10 mouse cellular contexts compared by ENCODE assay signal in the genomic region with DNA sequence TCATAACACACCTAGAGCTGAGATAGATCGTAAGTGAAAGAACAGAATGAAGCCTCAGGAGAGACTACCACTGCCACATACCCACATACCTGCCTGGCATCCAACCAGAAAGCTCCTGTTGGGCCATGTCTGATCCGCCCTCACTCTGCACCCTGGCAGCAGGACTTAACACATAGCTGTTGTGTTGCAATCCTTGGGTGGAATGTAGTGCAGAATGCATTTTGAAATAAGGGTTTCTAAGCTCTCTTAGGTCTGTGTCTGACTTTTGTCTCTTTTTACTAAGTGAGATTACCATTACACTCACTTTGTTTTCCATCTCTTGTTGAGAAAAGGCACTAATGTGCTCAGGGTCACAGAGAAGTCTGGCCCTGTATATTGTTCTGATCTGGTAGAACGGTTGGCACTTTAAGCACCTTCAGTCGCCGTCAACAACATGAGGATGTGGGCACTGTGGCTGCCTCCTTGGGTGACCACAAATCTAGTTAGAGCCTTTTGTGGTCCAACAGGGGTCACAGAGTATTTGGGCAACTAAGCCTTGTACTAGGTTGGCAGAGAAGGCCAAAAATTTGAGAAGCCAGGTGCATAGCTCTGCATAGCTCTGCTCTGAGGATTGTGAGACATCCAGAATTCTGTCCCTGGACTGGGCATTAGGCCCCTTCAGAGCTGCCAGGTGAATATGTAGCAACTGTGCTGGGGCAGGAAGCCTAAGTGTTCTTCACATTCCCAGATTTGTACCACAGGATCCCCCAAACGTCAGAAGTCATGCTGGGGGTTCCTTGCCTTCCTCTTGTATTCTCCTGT.
DNase-seq lines count a peak whose midpoint lies in the region; ATAC-seq lines count a peak whose summit lies in the region.
"Had no signal": no experiment of that assay in that cellular context is flagged by ENCODE, and none has a peak within 500 bp of the region (broad histone marks: within the 10 kb centered on the region; RNA-seq: fewer than 3 reads in every experiment).

No protein-coding gene starts in this region.

- DNase-seq in embryonic facial prominence, embryonic 10.5 days (ENCODE audit: low spot score), result no peak
- peak; percentile 68 for DNase-seq in CD4-positive helper T cell, adult 2 months (ENCODE audit: low read depth, low spot score)
- peak; percentile 73 to 77 for DNase-seq in natural killer cell, adult 2 months (ENCODE audit: low spot score in 2 of 2)
- DNase-seq in right cerebral cortex, postnatal 10 days (ENCODE audit: low spot score in 2 of 2), result no peak
- no peak for DNase-seq in ovary, postnatal 14 days (ENCODE audit: low spot score)
- DNase-seq in hindbrain, embryonic 10.5 days (ENCODE audit: low spot score), result no peak

- no peak overlapping the region for H3K9ac ChIP-seq in embryonic facial prominence, embryonic 13.5 days
- H3K9ac ChIP-seq: stomach, embryonic 15.5 days had no signal

- 68% methylated on average over 6 of the region's 6 CpGs for WGBS in embryonic facial prominence, embryonic 13.5 days
- 89% methylated on average over 6 of the region's 6 CpGs for WGBS in embryonic facial prominence, embryonic 10.5 days
- WGBS in hindbrain, embryonic 10.5 days, result 84% methylated on average over 6 of the region's 6 CpGs

- H3K36me3 ChIP-seq in embryonic facial prominence, embryonic 13.5 days, result peaks cover 11% of the 10 kb centered on the region
- H3K36me3 ChIP-seq in embryonic facial prominence, embryonic 10.5 days (replicated peaks), result peaks cover 14% of the 10 kb centered on the region
- peaks cover 10% of the 10 kb centered on the region for H3K36me3 ChIP-seq in hindbrain, embryonic 10.5 days

- no peak overlapping the region for H3K4me2 ChIP-seq in embryonic facial prominence, embryonic 13.5 days
- H3K4me2 ChIP-seq: stomach, embryonic 15.5 days had no signal

- no peak for ATAC-seq in embryonic facial prominence, embryonic 13.5 days (ENCODE audit: insufficient number of reproducible peaks, insufficient read depth, low FRiP score, low TSS enrichment, low read depth)
- ATAC-seq in hematopoietic stem cell, adult 5-6 weeks (replicated peaks in 1 of 2; ENCODE audit: insufficient read depth in 1 of 2, low FRiP score in 2 of 2, low TSS enrichment in 1 of 2, low read depth in 1 of 2, poor library complexity in 2 of 2, severe bottlenecking in 2 of 2), result peak; percentile 85 to 86
- ATAC-seq: hindbrain, postnatal 0 days had no signal

- H3K4me1 ChIP-seq in embryonic facial prominence, embryonic 13.5 days, result peaks cover 25% of the 10 kb centered on the region
- H3K4me1 ChIP-seq in embryonic facial prominence, embryonic 10.5 days, result peaks cover 15% of the 10 kb centered on the region
- H3K4me1 ChIP-seq in hindbrain, embryonic 10.5 days (replicated peaks), result peaks cover 16% of the 10 kb centered on the region

- no peaks in the 10 kb centered on the region for H3K27me3 ChIP-seq in embryonic facial prominence, embryonic 13.5 days
- H3K27me3 ChIP-seq in embryonic facial prominence, embryonic 10.5 days (replicated peaks; ENCODE audit: low read depth, poor library complexity, severe bottlenecking), result no peaks in the 10 kb centered on the region
- no peaks in the 10 kb centered on the region for H3K27me3 ChIP-seq in hindbrain, embryonic 10.5 days (ENCODE audit: insufficient read depth, poor library complexity, severe bottlenecking)
- H3K27me3 ChIP-seq: stomach, embryonic 15.5 days had no signal

- no peak overlapping the region for H3K4me3 ChIP-seq in embryonic facial prominence, embryonic 13.5 days
- H3K4me3 ChIP-seq in embryonic facial prominence, embryonic 10.5 days, result no peak overlapping the region
- no peak overlapping the region for H3K4me3 ChIP-seq in hindbrain, embryonic 10.5 days
- H3K4me3 ChIP-seq: stomach, embryonic 15.5 days had no signal

- H3K27ac ChIP-seq in embryonic facial prominence, embryonic 13.5 days, result peak overlapping the region; percentile 17; the same call in 1 of the 2 replicates
- no peak overlapping the region for H3K27ac ChIP-seq in embryonic facial prominence, embryonic 10.5 days (replicated peaks)
- no peak overlapping the region for H3K27ac ChIP-seq in hindbrain, embryonic 10.5 days
- H3K27ac ChIP-seq: hindbrain, postnatal 0 days had no signal

- no peaks in the 10 kb centered on the region for H3K9me3 ChIP-seq in embryonic facial prominence, embryonic 13.5 days
- H3K9me3 ChIP-seq in embryonic facial prominence, embryonic 10.5 days, result no peaks in the 10 kb centered on the region
- H3K9me3 ChIP-seq in hindbrain, embryonic 10.5 days, result no peaks in the 10 kb centered on the region
- H3K9me3 ChIP-seq: stomach, embryonic 15.5 days had no signal

Comparison
In these comparisons a context has a peak if more than half of its experiments do, and no peak if none do; other contexts are left out.
1. DNase-seq: peak in CD4-positive helper T cell, adult 2 months (single experiment) and natural killer cell, adult 2 months (2 of 2); none in embryonic facial prominence, embryonic 10.5 days (single experiment), right cerebral cortex, postnatal 10 days (0 of 2), ovary, postnatal 14 days (single experiment) and hindbrain, embryonic 10.5 days (single experiment).